Mouse (Mus musculus) heart, adult 2 months (tissue): ENCODE measurements around the gene Foxn3.

ENCODE experiments used
- CTCF ChIP-seq: fragments of 200-600 bp; IDR thresholded peaks from 2 replicates; pipeline ENCODE4 v1.8.1; 2022; ENCODE audit warnings: antibody characterized with exemption, mild to moderate bottlenecking, moderate library complexity
- POLR2A ChIP-seq: fragments of 200-500 bp; IDR thresholded peaks from 2 replicates; pipeline ENCODE4 v1.6.1; 2011; ENCODE audit warnings: mild to moderate bottlenecking, low read depth, low read length, control low read depth; ENCODE audit not compliant: insufficient read depth

DNA sequence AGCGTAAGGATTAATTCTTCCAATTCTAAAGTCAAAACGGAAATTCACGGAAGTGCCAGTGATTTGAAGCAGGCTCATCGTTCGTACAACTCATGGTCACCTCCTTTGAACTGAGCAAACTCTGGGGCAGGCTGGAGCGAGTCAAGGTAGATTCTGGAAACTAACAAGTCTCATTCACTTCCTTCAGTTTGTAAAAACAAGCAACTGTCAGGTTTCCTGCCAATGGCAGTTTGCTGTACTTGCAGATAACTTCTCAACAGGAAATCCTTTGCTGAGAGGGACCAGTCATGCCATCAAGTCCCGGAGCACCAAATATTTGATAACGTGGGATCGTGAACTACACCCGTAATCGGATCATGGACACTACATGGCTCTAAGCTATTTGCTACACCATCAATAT lies 3.9 kb downstream of the Foxn3 start:
- TF ChIP-seq CTCF (no peak), POLR2A (no peak)
